Mouse (Mus musculus): ENCODE data around the gene Frmd6.

The Frmd6 gene

DNA sequence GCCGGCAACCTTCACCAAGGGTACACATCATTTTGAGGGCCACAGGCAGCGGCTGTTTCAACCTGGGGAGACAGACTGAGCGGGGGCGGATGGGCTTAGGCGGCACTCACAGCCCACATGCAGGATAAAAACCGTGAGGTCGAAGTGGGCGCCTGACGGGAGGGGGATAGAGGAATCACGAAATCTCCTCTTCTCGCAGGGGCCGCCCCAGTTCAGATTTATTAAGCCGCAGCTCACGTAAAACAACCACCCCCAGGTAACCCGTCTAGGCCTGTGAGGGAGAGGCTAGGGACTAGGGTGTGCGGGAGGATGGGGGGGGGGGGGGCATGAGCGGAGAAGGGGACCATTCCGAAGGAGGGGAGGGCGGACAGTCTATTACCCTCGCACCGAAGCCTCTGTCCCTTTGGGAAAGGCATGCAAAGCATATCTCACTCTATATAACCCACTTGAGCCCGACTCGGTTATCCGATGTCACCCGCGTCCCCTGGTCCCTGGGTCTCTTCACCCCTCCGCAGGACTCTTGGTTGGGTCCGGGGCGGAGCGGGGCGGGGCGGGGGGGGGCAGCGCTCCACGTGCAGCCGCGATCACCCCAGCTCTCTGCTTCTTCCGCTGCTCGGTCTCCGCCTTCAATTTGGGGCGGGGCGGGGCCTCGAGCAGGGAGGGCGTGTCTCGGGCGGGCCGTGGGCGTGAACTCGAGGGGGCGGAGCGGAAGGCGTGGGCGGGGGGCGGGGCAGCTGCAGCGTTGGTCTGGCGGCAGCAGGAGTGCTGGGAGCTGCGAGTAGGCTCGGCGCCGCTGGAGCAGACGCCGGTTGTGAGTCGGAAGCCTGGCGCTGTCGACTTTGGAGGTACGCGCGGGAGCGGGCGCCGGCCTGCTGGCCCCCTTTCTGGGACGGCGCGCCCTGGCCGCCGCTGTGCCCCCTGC is at the start of gene Frmd6:
Gene Frmd6 (plus strand): TSS at position 786 of the 922 bp plus-strand sequence.
- peak; percentile 87 for DNase-seq (ENCODE audit: low spot score)

DNA sequence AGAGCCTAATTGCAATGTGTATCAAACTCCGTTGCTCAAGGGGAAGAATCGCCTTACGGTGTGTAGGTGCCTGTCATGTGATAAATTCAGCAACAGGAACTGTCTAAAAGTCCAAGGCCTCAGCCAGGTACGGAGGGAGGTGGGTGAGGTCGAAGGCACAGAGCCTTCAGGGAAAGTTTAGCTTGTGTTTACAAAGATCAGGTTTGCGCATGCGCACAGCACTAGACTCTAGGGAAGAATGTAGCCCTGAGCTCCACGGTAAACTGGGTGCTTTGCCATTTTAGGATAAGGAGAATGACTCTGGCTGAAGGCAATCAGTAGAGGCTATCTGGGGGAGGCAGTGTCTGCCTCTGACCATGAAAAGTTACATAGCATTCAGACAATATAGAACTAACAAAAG is 49.7 kb upstream of the Frmd6 start:
- DNase-seq (ENCODE audit: low spot score) = no peak

DNA sequence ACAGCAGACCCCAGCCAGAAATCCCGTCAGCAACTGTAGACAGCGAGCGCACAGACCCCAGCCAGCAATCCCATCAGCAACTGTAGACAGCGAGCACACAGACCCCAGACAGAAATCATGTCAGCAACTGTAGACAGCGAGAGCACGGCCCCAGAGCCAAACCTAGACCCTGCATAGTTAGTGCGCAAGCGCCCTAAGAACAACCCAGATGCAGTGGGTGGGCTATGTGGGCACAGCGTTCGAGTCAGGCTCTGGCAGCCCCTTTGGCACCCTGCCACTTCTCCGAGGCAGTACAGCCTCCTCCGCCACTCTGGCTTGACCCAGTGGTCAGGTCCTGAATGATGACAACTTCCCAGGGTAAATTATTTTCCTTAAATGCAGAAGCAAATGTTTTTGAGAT is 48.6 kb upstream of the Frmd6 start:
- no peak for DNase-seq (ENCODE audit: low spot score)

GRCm38 (mm10) chr12:70777466-70777865 is 47.8 kb upstream of the Frmd6 start:
- DNase-seq (ENCODE audit: low spot score) = no peak

GRCm38 (mm10) chr12:70777866-70778265 is 47.4 kb upstream of the Frmd6 start:
- DNase-seq (ENCODE audit: low spot score) = no peak

DNA sequence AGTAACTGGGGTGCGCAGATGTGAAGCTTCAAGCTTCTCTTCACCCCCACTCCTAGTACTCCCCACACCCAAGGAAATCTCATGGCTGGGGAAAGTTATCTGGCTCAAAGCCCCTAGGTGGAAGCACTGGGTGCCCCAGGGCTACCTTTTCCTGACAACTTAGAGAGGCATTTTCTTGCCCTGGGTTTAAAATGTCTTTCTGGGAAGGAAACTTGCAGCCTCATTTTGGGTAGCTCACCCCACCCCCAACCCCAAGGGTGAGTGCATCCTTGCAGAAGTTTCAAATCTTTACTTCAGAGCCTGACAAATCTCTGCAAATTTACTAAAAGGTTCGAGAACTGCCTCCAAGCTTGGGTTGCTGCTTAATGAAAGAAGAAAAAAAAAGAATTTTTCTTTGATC is 47.0 kb upstream of the Frmd6 start:
- no peak for DNase-seq (ENCODE audit: low spot score)

DNA sequence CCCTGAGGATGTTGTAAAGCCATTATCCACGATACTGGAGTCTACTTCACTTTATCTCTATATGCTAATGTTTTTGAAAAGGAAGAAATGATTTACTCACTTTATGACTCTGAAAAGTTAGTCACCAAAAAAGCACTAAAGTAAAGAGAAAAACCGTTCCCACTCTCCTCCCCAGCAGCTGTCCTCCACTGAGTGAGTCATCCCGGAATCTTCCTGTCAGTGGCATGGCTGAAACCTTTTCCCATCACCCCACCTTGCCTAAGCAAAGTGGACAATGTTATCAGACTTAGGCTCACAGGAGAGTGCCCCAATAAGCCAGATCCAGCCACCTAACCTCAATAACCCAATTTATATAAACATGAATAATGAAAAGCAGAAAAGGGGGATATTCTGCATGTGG is 46.6 kb upstream of the Frmd6 start:
- no peak for DNase-seq (ENCODE audit: low spot score)

- no peak for DNase-seq (ENCODE audit: low spot score)
These were observed 42.3 kb upstream of the Frmd6 start for GRCm38 (mm10) chr12:70783049-70783448.

- DNase-seq (ENCODE audit: low spot score) = no peak
These were observed 41.7 kb upstream of the Frmd6 start for GRCm38 (mm10) chr12:70783475-70784239.

DNA sequence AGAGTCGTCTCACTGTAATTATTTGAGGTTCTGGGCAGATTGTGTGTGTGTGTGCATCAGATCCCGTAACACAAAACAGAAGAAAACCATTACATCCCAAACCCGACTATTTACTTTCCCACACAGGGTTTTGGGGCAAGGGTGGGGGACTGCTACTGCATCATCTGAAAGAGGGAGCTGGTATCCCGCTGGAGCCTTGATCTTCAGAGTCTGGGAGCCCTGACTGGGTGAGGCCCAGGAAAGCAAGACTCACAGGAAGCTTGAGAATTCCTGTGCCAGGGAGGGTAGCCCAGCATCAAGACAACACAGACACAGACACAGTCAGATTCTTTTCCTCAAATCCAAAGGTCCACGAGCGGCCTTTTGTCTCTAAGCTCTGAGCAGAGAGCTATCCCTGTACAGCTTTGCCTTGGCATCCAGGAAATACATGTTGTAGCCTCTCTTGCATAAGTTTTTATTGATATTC is 41.0 kb upstream of the Frmd6 start:
- no peak for DNase-seq (ENCODE audit: low spot score)

GRCm38 (mm10) chr12:70789341-70789740 is 36.0 kb upstream of the Frmd6 start:
- DNase-seq (ENCODE audit: low spot score) = no peak

DNA sequence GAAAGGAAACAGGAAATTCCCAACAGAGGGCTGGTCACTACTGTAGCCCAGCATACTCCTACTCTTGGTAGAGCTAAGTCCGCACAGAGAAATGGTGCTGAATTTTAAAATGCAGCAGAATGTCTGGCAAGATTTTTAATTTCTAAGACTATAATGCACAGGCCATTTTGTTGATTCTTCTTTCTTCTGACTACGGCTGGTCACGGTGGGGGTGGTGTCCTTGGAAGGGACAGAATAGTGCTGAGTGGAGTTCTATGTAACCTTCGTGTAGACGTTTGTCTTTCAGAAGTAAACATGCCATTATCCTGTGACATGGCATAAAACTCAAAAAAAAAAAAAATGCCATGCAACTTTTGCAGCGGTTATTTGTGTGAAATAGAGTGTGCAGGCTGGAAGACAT is 32.0 kb upstream of the Frmd6 start:
- DNase-seq (ENCODE audit: low spot score) = no peak

- no peak for DNase-seq (ENCODE audit: low spot score)
These were observed 30.5 kb upstream of the Frmd6 start for GRCm38 (mm10) chr12:70794543-70795388.

DNA sequence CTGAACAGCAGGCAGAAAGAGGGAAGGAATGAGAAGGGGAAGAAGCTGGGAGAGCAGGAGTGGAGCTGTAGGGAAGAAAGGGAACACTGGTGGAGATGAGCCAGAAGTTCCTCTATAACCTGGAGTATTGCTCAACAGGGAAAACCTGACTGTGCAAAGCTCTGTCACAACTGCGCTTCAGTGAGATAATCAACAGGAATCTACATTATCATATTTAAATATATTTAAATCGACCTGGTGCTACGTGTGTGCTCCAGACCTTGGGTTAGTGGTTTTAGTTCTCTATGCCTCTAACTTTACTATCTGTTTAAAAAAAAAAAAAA is 30.0 kb upstream of the Frmd6 start:
- no peak for DNase-seq (ENCODE audit: low spot score)

DNA sequence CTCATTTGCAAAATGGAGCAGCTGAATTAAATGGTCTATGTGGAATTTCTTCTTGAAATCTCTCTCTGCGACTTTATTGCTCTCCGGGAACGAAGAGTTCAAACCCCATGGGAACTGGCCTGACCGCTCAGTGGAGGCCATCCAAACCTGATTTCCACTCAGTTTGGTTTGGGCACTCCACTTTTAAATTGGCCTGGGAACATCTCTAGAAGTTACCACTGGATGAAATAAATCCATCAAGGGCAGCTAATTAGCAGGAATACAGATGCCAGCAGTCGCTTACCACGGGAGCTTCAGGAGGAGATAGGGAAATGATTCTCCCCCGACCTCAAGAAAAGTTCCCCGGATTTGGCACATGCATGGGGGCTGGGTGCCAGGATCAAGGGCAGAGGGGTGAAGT is 26.8 kb upstream of the Frmd6 start:
- DNase-seq (ENCODE audit: low spot score) = no peak

DNA sequence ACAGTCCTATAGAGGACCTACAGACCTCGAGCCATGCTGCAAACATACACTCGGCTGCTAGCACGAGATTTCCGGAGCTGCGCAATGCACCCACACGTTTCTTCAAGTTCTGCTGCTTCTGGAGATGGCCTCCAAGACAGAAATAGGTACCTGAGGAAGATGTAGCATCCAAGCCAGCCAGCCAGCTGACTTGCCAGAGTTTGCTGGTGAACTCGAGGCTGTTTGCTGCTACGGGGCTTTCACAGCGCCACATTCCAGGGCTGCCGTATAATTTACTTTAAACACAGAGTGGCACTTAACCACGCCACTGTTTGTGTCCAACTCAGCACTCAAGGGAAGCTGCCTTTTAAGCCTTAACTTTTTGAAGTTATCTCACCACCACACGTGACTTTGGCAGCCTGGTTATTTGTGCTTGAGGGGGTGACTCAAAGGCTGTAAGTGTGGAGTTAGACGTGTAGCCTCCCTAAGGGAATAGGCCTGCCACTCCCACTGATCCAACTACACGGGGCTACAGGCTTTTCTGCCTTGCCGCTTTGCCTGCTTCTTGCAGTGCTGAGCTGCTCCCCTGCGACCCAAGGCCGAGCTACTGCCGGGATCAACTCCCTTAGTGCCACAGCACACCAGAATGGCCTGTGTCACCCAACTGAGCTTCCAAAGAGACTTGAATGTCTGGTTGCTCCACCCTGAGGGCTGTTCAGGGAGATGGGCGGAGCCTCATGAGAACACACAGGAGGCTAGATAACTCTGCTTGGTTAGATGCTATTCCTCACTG is 25.9 kb upstream of the Frmd6 start:
- no peak for DNase-seq (ENCODE audit: low spot score)

DNA sequence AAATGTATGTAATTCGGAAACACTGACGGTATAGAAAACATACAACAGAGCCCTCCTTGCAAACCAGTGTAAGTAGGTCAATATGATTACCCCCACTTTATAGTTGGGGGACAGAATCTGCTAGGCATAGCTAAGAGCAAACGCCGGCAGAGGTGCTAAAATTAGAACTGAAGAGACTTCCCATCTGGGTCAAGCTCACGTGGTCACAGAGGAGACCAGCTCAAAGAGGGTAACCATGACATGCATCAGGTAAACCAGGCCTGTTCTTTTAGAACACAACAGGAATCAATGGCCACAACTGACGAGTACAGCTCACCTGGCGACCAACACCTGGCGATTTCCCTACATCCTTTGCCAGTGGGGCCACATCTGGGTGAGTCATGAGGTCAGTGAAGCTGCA is 25.2 kb upstream of the Frmd6 start:
- DNase-seq (ENCODE audit: low spot score) = no peak

DNA sequence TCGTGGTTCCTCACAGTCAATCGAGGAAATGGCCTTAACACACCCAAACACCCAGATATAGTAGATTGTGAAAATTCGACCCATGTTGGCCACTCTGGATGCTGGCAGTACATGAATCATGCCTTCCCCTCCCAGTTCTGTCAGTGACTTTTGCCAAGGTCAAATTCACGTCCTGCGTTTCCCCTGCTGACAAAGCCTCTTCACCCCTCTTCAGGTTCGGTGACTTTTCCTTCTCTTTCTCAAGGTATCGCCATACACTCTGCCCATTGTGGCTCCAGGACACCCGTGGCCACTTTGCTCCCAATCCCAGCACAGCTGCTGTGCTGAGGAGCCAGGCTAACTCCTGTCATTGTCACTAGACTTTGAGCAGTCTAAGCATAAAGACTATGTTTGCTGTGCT is 24.0 kb upstream of the Frmd6 start:
- no peak for DNase-seq (ENCODE audit: low spot score)

- no peak for DNase-seq (ENCODE audit: low spot score)
These were observed 21.8 kb upstream of the Frmd6 start for GRCm38 (mm10) chr12:70803494-70803893.

GRCm38 (mm10) chr12:70804989-70805388 is 20.3 kb upstream of the Frmd6 start:
- DNase-seq (ENCODE audit: low spot score) = no peak

DNA sequence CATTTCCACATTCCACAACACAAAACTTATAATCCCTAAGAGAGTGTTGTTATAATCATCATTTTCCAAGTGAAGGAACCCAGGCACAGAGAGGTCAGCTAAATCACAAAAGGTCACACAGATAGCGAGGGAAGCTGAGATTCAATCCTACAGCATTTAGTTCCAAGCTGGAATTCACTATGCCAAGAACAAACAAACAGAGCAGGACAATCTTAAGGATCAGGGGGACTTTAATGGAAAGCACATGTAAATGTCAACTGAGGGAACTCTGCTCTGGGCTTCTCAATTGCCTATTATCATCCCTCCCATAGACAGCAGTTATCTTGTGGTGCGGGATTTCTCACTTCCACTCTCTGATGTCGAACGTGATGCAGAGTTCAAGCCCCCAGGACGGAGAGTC is 17.8 kb upstream of the Frmd6 start:
- no peak for DNase-seq (ENCODE audit: low spot score)

DNA sequence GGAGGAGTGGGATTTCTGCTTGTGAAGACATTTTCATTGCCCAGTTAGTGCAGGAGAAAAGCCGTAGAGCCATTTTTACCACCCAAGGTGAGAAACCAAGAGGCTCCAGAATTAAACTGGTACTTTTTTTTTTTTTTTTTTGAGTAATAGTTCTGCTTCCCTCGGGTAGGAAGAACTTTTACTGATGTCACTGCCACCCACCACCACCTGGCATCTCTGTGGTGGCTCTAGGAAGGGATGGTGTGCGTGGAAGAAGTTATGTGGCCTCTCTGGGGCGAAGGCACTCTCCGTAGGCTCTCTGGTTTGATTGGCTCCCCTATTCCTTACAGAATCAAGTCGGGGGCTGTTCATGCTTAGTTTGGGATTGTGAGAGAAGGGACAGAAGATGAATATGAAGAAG is 17.3 kb upstream of the Frmd6 start:
- no peak for DNase-seq (ENCODE audit: low spot score)

Data from c-Kit-positive CD71-positive TER-119-positive erythroid progenitor cells, embryonic 14.5 days (primary cell).